21 mouse cellular contexts compared by ENCODE assay signal in genomic region chr1:157827966-157828365, GRCm38 (mm10).
DNase-seq lines count a peak whose midpoint lies in the region.
"Had no signal": no experiment of that assay in that cellular context is flagged by ENCODE, and none has a peak within 500 bp of the region (broad histone marks: within the 10 kb centered on the region; RNA-seq: fewer than 3 reads in every experiment).

No protein-coding gene starts in this region.

- H3K4me1 ChIP-seq in heart, embryonic 10.5 days, result no peaks in the 10 kb centered on the region
- H3K4me1 ChIP-seq: embryonic facial prominence, embryonic 12.5 days; hindbrain, embryonic 15.5 days; neural tube, embryonic 12.5 days had no signal

- no peak overlapping the region for H3K27ac ChIP-seq in heart, embryonic 10.5 days
- H3K27ac ChIP-seq: embryonic facial prominence, embryonic 12.5 days; hindbrain, embryonic 15.5 days; macrophage; midbrain, embryonic 13.5 days; neural tube, embryonic 12.5 days had no signal

- peak; percentile 8 to 23 for DNase-seq in layer of hippocampus, postnatal 10 days (ENCODE audit: low spot score in 2 of 2)
- DNase-seq in layer of hippocampus, adult 8-10 months (ENCODE audit: low spot score in 2 of 2), result no peak
- peak; percentile 5 for DNase-seq in right cerebral cortex, postnatal 4 days
- DNase-seq in right cerebral cortex, postnatal 14 days, result no peak
- peak; percentile 23 for DNase-seq in cerebellum, adult 8-10 months
- peak; percentile 34 for DNase-seq in retina, postnatal 1 day
- no peak for DNase-seq in embryo, embryonic 10 days (ENCODE audit: low spot score)
- no peak for DNase-seq in heart, embryonic 10.5 days (ENCODE audit: low spot score)
- DNase-seq: gastrocnemius, postnatal 25 days; heart, postnatal 14 days; kidney, adult 11 months; kidney, postnatal 10 days; liver; liver, postnatal 0 days; thymus, adult 18-20 months had no signal

- 49% methylated on average over 2 of the region's 2 CpGs for WGBS in heart, embryonic 10.5 days

- no peaks in the 10 kb centered on the region for H3K36me3 ChIP-seq in heart, embryonic 10.5 days
- H3K36me3 ChIP-seq: embryonic facial prominence, embryonic 12.5 days; G1E; hindbrain, embryonic 15.5 days; midbrain, embryonic 13.5 days; neural tube, embryonic 12.5 days had no signal

- H3K4me3 ChIP-seq in heart, embryonic 10.5 days, result no peak overlapping the region
- H3K4me3 ChIP-seq: embryonic facial prominence, embryonic 12.5 days; hindbrain, embryonic 15.5 days; midbrain, embryonic 13.5 days; neural tube, embryonic 12.5 days had no signal

- H3K9me3 ChIP-seq in heart, embryonic 10.5 days, result no peaks in the 10 kb centered on the region
- H3K9me3 ChIP-seq: embryonic facial prominence, embryonic 12.5 days; hindbrain, embryonic 15.5 days; midbrain, embryonic 13.5 days; neural tube, embryonic 12.5 days had no signal

- no peaks in the 10 kb centered on the region for H3K27me3 ChIP-seq in heart, embryonic 10.5 days (ENCODE audit: insufficient read depth, poor library complexity, severe bottlenecking)
- H3K27me3 ChIP-seq: embryonic facial prominence, embryonic 12.5 days; hindbrain, embryonic 15.5 days; midbrain, embryonic 13.5 days; neural tube, embryonic 12.5 days had no signal

Comparison
In these comparisons a context has a peak if more than half of its experiments do, and no peak if none do; other contexts are left out.
1. DNase-seq: peak in layer of hippocampus, postnatal 10 days (2 of 2), right cerebral cortex, postnatal 4 days (single experiment), cerebellum, adult 8-10 months (single experiment) and retina, postnatal 1 day (single experiment); none in layer of hippocampus, adult 8-10 months (0 of 2), right cerebral cortex, postnatal 14 days (single experiment), embryo, embryonic 10 days (single experiment) and heart, embryonic 10.5 days (single experiment).